Mouse (Mus musculus): ENCODE data around the gene Sorbs1. TPM values are rescaled to one million over a fixed set of nuclear protein-coding genes. Genes with fewer than 3 reads are reported as not detected.

Sorbs1 gene
- polyA plus RNA-seq, 1 experiment: 79.3 TPM

- no peak for DNase-seq
Observed at GRCm38 (mm10) chr19:40446525-40446924, 67.1 kb downstream of the Sorbs1 start.

GRCm38 (mm10) chr19:40442377-40442776 is 71.2 kb downstream of the Sorbs1 start:
- Histone ChIP-seq H3K27me3 (ENCODE audit: control insufficient read depth, insufficient read depth, low read length) (no peaks in the 10 kb centered on the region), H3K4me1 (ENCODE audit: control insufficient read depth, insufficient read depth, low read length) (peaks cover 3% of the 10 kb centered on the region; the same call in 1 of the 2 replicates), H3K4me3 (replicated peaks; ENCODE audit: insufficient read depth, low read depth, low read length) (no peak overlapping the region), H3K27ac (ENCODE audit: insufficient read depth, low read length) (no peak overlapping the region)
- no peak for DNase-seq
- TF ChIP-seq POLR2A (IDR thresholded peaks at IDR 0.05; ENCODE audit: borderline replicate concordance, insufficient read depth, low read length): no peak
- no peak for TF ChIP-seq CTCF (IDR thresholded peaks at IDR 0.05; ENCODE audit: borderline replicate concordance, insufficient read depth, low read depth, low read length)
- WGBS: 91% methylated on average over 3 of the region's 3 CpGs

More at GRCm38 (mm10) chr19:40446525-40446924, 67.1 kb downstream of the Sorbs1 start:
- H3K27ac ChIP-seq (ENCODE audit: insufficient read depth, low read length): no peak overlapping the region
- 97% methylated on average over 9 of the region's 9 CpGs for WGBS
- no peaks in the 10 kb centered on the region for H3K4me1 ChIP-seq (ENCODE audit: control insufficient read depth, insufficient read depth, low read length)
- TF ChIP-seq POLR2A (IDR thresholded peaks at IDR 0.05; ENCODE audit: borderline replicate concordance, insufficient read depth, low read length) (no peak), CTCF (IDR thresholded peaks at IDR 0.05; ENCODE audit: borderline replicate concordance, insufficient read depth, low read depth, low read length) (no peak)
- no peaks in the 10 kb centered on the region for H3K27me3 ChIP-seq (ENCODE audit: control insufficient read depth, insufficient read depth, low read length)
- no peak overlapping the region for H3K4me3 ChIP-seq (replicated peaks; ENCODE audit: insufficient read depth, low read depth, low read length)

- DNase-seq: no peak
- Histone ChIP-seq H3K4me1 (ENCODE audit: control insufficient read depth, insufficient read depth, low read length) (peaks cover 7% of the 10 kb centered on the region; the same call in 1 of the 2 replicates), H3K27ac (ENCODE audit: insufficient read depth, low read length) (no peak overlapping the region), H3K27me3 (ENCODE audit: control insufficient read depth, insufficient read depth, low read length) (no peaks in the 10 kb centered on the region), H3K4me3 (replicated peaks; ENCODE audit: insufficient read depth, low read depth, low read length) (no peak overlapping the region)
- TF ChIP-seq POLR2A (IDR thresholded peaks at IDR 0.05; ENCODE audit: borderline replicate concordance, insufficient read depth, low read length): no peak
- no peak for TF ChIP-seq CTCF (IDR thresholded peaks at IDR 0.05; ENCODE audit: borderline replicate concordance, insufficient read depth, low read depth, low read length)
- 51% methylated on average over 4 of the region's 4 CpGs for WGBS
Observed at GRCm38 (mm10) chr19:40440951-40441350, 72.6 kb downstream of the Sorbs1 start.

- H3K4me1 ChIP-seq (ENCODE audit: control insufficient read depth, insufficient read depth, low read length): peaks cover 7% of the 10 kb centered on the region; the same call in 1 of the 2 replicates
- H3K27me3 ChIP-seq (ENCODE audit: control insufficient read depth, insufficient read depth, low read length): no peaks in the 10 kb centered on the region
- DNase-seq: no peak
- no peak overlapping the region for H3K27ac ChIP-seq (ENCODE audit: insufficient read depth, low read length)
- no peak overlapping the region for H3K4me3 ChIP-seq (replicated peaks; ENCODE audit: insufficient read depth, low read depth, low read length)
- WGBS: 97% methylated on average over 10 of the region's 10 CpGs
- no peak for TF ChIP-seq POLR2A (IDR thresholded peaks at IDR 0.05; ENCODE audit: borderline replicate concordance, insufficient read depth, low read length)
- TF ChIP-seq CTCF (IDR thresholded peaks at IDR 0.05; ENCODE audit: borderline replicate concordance, insufficient read depth, low read depth, low read length): no peak
Observed at GRCm38 (mm10) chr19:40438907-40439306, 74.7 kb downstream of the Sorbs1 start.

GRCm38 (mm10) chr19:40437651-40438068 is 75.9 kb downstream of the Sorbs1 start:
- Histone ChIP-seq H3K4me1 (ENCODE audit: control insufficient read depth, insufficient read depth, low read length) (peaks cover 10% of the 10 kb centered on the region; the same call in 1 of the 2 replicates), H3K4me3 (replicated peaks; ENCODE audit: insufficient read depth, low read depth, low read length) (no peak overlapping the region), H3K27me3 (ENCODE audit: control insufficient read depth, insufficient read depth, low read length) (no peaks in the 10 kb centered on the region), H3K27ac (ENCODE audit: insufficient read depth, low read length) (no peak overlapping the region)
- WGBS: 65% methylated on average over 9 of the region's 9 CpGs
- DNase-seq: no peak
- no peak for TF ChIP-seq POLR2A (IDR thresholded peaks at IDR 0.05; ENCODE audit: borderline replicate concordance, insufficient read depth, low read length)
- no peak for TF ChIP-seq CTCF (IDR thresholded peaks at IDR 0.05; ENCODE audit: borderline replicate concordance, insufficient read depth, low read depth, low read length)

- H3K27ac ChIP-seq (ENCODE audit: insufficient read depth, low read length): no peak overlapping the region
Observed at GRCm38 (mm10) chr19:40436465-40437200, 76.9 kb downstream of the Sorbs1 start.

GRCm38 (mm10) chr19:40435797-40436196 is 77.8 kb downstream of the Sorbs1 start:
- TF ChIP-seq CTCF (IDR thresholded peaks at IDR 0.05; ENCODE audit: borderline replicate concordance, insufficient read depth, low read depth, low read length) (no peak), POLR2A (IDR thresholded peaks at IDR 0.05; ENCODE audit: borderline replicate concordance, insufficient read depth, low read length) (no peak)
- H3K4me1 ChIP-seq (ENCODE audit: control insufficient read depth, insufficient read depth, low read length): peaks cover 10% of the 10 kb centered on the region; the same call in 1 of the 2 replicates
- no peak for DNase-seq
- no peaks in the 10 kb centered on the region for H3K27me3 ChIP-seq (ENCODE audit: control insufficient read depth, insufficient read depth, low read length)
- no peak overlapping the region for H3K27ac ChIP-seq (ENCODE audit: insufficient read depth, low read length)
- 91% methylated on average over 2 of the region's 2 CpGs for WGBS
- no peak overlapping the region for H3K4me3 ChIP-seq (replicated peaks; ENCODE audit: insufficient read depth, low read depth, low read length)

More at GRCm38 (mm10) chr19:40436465-40437200, 76.9 kb downstream of the Sorbs1 start:
- H3K4me3 ChIP-seq (replicated peaks; ENCODE audit: insufficient read depth, low read depth, low read length): no peak overlapping the region
- TF ChIP-seq CTCF (IDR thresholded peaks at IDR 0.05; ENCODE audit: borderline replicate concordance, insufficient read depth, low read depth, low read length) (no peak), POLR2A (IDR thresholded peaks at IDR 0.05; ENCODE audit: borderline replicate concordance, insufficient read depth, low read length) (no peak)
- DNase-seq: peak; percentile 44 to 58
- WGBS: 27% methylated on average over 12 of the region's 12 CpGs
- H3K27me3 ChIP-seq (ENCODE audit: control insufficient read depth, insufficient read depth, low read length): no peaks in the 10 kb centered on the region
- peaks cover 10% of the 10 kb centered on the region; the same call in 1 of the 2 replicates for H3K4me1 ChIP-seq (ENCODE audit: control insufficient read depth, insufficient read depth, low read length)

- Histone ChIP-seq H3K4me1 (ENCODE audit: control insufficient read depth, insufficient read depth, low read length) (peaks cover 10% of the 10 kb centered on the region; the same call in 1 of the 2 replicates), H3K4me3 (replicated peaks; ENCODE audit: insufficient read depth, low read depth, low read length) (no peak overlapping the region), H3K27ac (ENCODE audit: insufficient read depth, low read length) (no peak overlapping the region; the same call in 1 of the 2 replicates), H3K27me3 (ENCODE audit: control insufficient read depth, insufficient read depth, low read length) (no peaks in the 10 kb centered on the region)
- 87% methylated on average over 7 of the region's 7 CpGs for WGBS
- TF ChIP-seq POLR2A (IDR thresholded peaks at IDR 0.05; ENCODE audit: borderline replicate concordance, insufficient read depth, low read length): no peak
- TF ChIP-seq CTCF (IDR thresholded peaks at IDR 0.05; ENCODE audit: borderline replicate concordance, insufficient read depth, low read depth, low read length): no peak
- DNase-seq: no peak
Observed at GRCm38 (mm10) chr19:40435045-40435444, 78.5 kb downstream of the Sorbs1 start.

Measured in cerebellum, adult 2 months (tissue).